Mouse (Mus musculus): ENCODE data around the gene P3h3. TPM values are rescaled to one million over a fixed set of nuclear protein-coding genes. Genes with fewer than 3 reads are reported as not detected.
A peak's percentile ranks its signal among the peaks of the same experiment; 100 is the strongest.

Gene P3h3
- polyA plus RNA-seq, 1 experiment from 2014 or later = 60.5 TPM

DNA sequence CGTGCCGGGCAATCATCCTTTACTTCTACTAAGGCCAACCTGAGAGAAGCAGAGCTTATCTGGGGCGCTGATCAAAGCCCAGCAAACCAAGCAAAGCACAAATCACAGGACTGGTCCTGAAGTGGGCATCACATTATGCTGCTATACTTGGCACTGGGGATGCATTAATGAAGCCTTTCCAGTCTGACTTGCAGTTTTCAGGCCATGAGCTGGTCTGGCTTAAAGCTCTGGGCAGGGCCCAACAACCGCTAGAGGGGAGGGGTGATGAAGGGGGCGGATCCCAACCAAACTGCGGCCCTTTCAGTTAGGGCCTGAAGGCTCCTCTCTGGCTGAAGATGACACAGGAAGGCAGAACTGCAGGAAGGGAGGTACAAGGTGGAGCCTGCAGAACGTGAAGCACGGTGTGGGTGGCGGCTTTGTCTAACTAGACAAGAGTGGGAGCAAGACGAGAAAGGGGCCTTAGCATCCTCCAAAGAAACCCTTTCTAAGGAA lies 29.4 kb downstream of the P3h3 start:
- Histone ChIP-seq H3K4me3 (peak overlapping the region; percentile 67), H3K4me2 (peak overlapping the region; percentile 92), H3K27ac (peak overlapping the region; percentile 92), H3K36me3 (peaks cover 49% of the 10 kb centered on the region), H3K4me1 (peaks cover 34% of the 10 kb centered on the region), H3K9ac (peak overlapping the region; percentile 75), H3K9me3 (no peaks in the 10 kb centered on the region), H3K27me3 (no peaks in the 10 kb centered on the region)
- 23% methylated on average over 10 of the region's 10 CpGs for WGBS
- ATAC-seq (ENCODE audit: insufficient number of reproducible peaks, insufficient read depth, low FRiP score, low TSS enrichment, low read depth) = no peak

DNA sequence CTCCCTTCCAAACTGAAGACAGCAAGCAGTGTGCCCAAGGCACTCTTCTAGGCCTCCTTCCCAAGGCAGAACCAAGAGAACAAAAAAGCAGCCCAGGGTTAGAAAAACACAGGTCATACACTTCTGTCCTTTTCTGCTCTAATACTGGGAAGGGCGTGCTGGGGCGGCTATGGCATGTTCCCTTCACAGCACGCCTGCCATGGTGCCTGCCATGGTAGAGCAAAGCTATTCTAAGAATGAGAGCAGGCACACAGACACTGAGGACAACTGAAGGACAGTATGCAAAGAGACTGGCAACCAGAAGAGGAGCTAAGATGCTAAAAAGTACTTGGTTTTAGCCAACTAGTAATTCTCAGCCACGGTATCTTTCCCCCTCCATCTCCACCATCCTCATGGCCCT lies 35.5 kb downstream of the P3h3 start:
- H3K36me3 ChIP-seq = peaks cover 93% of the 10 kb centered on the region
- no peak overlapping the region for H3K27ac ChIP-seq
- no peak overlapping the region for H3K4me3 ChIP-seq
- peaks cover under 1% of the 10 kb centered on the region; the same call in 1 of the 2 replicates for H3K4me1 ChIP-seq
- no peak for ATAC-seq (ENCODE audit: insufficient number of reproducible peaks, insufficient read depth, low FRiP score, low TSS enrichment, low read depth)
- no peak overlapping the region for H3K9ac ChIP-seq
- 94% methylated on average over 4 of the region's 4 CpGs for WGBS
- H3K4me2 ChIP-seq = no peak overlapping the region
- H3K27me3 ChIP-seq = no peaks in the 10 kb centered on the region
- H3K9me3 ChIP-seq = no peaks in the 10 kb centered on the region

- Histone ChIP-seq H3K27ac (no peak overlapping the region), H3K9me3 (no peaks in the 10 kb centered on the region), H3K27me3 (no peaks in the 10 kb centered on the region), H3K4me3 (no peak overlapping the region), H3K4me2 (no peak overlapping the region), H3K36me3 (peaks cover 99% of the 10 kb centered on the region), H3K9ac (no peak overlapping the region), H3K4me1 (no peaks in the 10 kb centered on the region)
- no peak for ATAC-seq (ENCODE audit: insufficient number of reproducible peaks, insufficient read depth, low FRiP score, low TSS enrichment, low read depth)
- 93% methylated on average over 5 of the region's 5 CpGs for WGBS
Observed at GRCm38 (mm10) chr6:124820891-124821290, 36.7 kb downstream of the P3h3 start.

DNA sequence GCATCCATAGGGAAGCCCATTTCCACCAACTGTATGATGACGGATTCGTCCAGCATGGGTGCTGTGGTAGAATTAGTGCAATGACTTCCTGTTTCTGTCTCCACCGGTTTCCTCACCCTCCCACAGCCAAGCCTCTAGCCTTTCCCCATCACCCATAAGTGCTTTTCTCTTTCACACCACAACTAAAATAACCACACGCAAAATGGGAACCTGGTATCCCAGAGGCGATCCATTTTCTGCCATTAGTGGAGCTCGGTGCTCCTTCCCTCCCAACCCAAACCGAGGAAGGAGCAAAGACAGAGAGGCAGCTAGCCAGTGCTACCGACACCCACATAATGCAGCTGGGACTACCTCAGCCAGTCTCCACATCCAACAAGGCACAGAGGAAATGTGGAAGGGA lies 39.6 kb downstream of the P3h3 start:
- Histone ChIP-seq H3K27me3 (no peaks in the 10 kb centered on the region), H3K36me3 (peaks cover 80% of the 10 kb centered on the region), H3K4me3 (no peak overlapping the region), H3K4me1 (peaks cover 12% of the 10 kb centered on the region), H3K9ac (no peak overlapping the region), H3K9me3 (no peaks in the 10 kb centered on the region), H3K27ac (no peak overlapping the region), H3K4me2 (no peak overlapping the region)
- WGBS = 90% methylated on average over 8 of the region's 8 CpGs
- no peak for ATAC-seq (ENCODE audit: insufficient number of reproducible peaks, insufficient read depth, low FRiP score, low TSS enrichment, low read depth)

DNA sequence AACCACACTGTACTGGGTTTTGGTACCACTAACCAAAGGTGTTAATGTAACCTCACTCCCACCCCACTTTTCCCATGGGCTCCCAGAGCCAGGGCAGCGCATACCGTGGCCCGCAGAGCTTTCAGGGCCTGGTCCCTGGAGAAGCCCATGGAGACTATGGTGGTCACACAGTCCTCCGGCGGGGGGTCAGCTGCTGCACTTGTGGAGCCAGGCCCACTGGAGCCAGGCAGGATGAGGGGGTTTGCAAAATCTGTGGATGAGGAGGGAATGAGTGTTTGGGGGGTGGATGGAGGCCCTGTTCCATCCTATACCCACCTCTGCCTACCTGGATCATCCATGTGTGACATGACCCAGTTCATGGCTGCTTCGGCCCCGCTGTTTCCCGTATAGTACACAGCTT lies 40.0 kb downstream of the P3h3 start:
- Histone ChIP-seq H3K4me1 (peaks cover 16% of the 10 kb centered on the region), H3K9ac (0 out of 2 replicates have a peak overlapping the region, but pooled peaks have one; percentile 21), H3K4me3 (no peak overlapping the region), H3K36me3 (peaks cover 76% of the 10 kb centered on the region), H3K27me3 (no peaks in the 10 kb centered on the region), H3K4me2 (no peak overlapping the region), H3K27ac (no peak overlapping the region), H3K9me3 (no peaks in the 10 kb centered on the region)
- ATAC-seq (ENCODE audit: insufficient number of reproducible peaks, insufficient read depth, low FRiP score, low TSS enrichment, low read depth) = no peak
- 96% methylated on average over 8 of the region's 8 CpGs for WGBS

DNA sequence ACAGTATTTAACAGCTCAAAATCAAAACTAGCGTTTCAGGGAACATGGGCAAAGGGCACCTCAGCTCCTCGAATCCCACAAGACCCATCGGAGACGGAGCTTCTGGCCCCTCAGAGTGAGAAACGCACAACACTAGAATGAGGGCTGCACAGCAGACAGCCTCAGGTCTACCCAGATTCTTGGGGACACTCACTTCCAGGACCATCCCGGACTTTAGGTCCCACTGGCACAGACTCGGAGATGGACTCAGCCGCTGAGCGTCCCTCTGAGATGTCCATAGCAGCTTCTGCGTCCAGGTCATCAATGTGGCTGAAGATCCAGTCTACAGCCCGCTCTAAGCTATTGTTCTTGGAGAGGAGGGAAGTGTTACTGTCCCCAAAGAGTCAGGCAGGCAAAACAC lies 40.4 kb downstream of the P3h3 start:
- H3K4me1 ChIP-seq = peaks cover 20% of the 10 kb centered on the region
- H3K4me2 ChIP-seq = no peak overlapping the region
- no peak overlapping the region for H3K27ac ChIP-seq
- H3K27me3 ChIP-seq = no peaks in the 10 kb centered on the region
- no peak overlapping the region for H3K9ac ChIP-seq
- H3K9me3 ChIP-seq = no peaks in the 10 kb centered on the region
- no peak overlapping the region for H3K4me3 ChIP-seq
- H3K36me3 ChIP-seq = peaks cover 76% of the 10 kb centered on the region
- no peak for ATAC-seq (ENCODE audit: insufficient number of reproducible peaks, insufficient read depth, low FRiP score, low TSS enrichment, low read depth)
- 94% methylated on average over 11 of the region's 11 CpGs for WGBS

DNA sequence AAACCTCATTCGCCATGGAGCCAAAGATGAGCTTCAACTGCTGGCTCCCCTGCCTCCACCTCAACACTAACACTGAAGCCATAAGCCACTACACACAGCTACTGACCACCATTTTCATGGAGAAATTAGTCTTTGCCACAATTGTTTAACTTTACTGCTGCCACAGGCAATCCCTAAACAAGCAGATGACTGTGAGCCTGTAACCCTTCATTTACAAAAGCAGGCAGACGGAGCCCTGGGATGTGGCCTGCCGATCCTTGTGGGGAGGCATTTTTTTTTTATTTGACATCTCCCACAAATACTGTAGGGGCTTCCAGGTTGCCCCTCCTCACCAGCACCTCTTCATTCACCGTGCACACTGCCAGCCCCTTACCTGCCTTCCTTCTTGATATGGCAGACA lies 40.9 kb downstream of the P3h3 start:
- no peak overlapping the region for H3K27ac ChIP-seq
- H3K4me1 ChIP-seq = peaks cover 25% of the 10 kb centered on the region
- peaks cover 76% of the 10 kb centered on the region for H3K36me3 ChIP-seq
- ATAC-seq (ENCODE audit: insufficient number of reproducible peaks, insufficient read depth, low FRiP score, low TSS enrichment, low read depth) = no peak
- no peaks in the 10 kb centered on the region for H3K9me3 ChIP-seq
- H3K27me3 ChIP-seq = no peaks in the 10 kb centered on the region
- WGBS = 86% methylated on average over 4 of the region's 4 CpGs
- H3K4me2 ChIP-seq = no peak overlapping the region
- H3K9ac ChIP-seq = no peak overlapping the region
- no peak overlapping the region for H3K4me3 ChIP-seq

DNA sequence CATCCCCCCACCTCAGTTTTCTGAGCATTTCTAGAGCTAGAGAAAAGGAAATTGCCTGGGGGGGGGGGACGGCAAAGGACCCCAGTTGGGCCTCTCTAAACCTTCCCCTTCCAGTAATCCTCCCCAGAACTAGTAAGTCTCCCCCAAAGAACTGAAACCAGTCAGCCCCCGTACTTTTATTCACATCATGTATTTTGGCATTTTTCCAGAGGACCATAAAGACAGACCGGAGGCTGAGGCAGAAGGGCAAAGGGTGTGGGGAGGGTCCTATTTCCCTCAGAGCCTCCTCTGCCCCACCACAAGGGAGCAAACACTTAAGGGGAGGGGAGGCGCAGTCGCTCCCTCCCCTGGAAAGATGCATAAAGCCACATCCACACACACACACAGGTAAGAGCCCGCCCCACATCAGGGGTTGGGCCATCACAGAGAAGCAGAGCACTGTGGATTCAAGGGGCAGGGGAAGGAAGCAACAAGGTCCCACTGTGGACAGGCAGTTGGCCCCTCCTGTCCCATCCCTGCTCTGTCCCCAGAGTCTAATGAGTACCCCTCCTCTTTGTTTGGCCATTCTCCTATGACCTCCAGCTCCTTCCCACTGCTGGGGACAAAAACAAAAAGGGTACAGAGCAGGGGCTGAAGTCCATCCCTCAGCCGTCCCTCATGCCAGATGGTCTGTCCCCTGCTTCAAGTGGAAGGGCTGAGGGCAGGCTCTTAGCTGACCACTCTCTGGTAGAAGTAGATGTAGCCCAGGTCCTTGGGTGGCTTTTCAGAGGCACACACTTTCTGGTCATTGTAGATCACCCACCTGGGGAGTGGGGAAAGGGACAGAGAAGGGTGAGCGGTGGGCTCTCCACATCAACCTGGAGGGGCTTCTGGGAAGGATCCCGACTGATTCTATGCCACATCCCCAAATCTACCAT lies 42.4 kb downstream of the P3h3 start:
- Histone ChIP-seq H3K36me3 (peaks cover 74% of the 10 kb centered on the region), H3K9me3 (no peaks in the 10 kb centered on the region), H3K27me3 (no peaks in the 10 kb centered on the region), H3K4me1 (peaks cover 33% of the 10 kb centered on the region), H3K27ac (no peak overlapping the region; the same call in 1 of the 2 replicates), H3K4me2 (peak overlapping the region; percentile 92; the same call in 1 of the 2 replicates), H3K9ac (peak overlapping the region; percentile 89; the same call in 1 of the 2 replicates), H3K4me3 (no peak overlapping the region)
- ATAC-seq (ENCODE audit: insufficient number of reproducible peaks, insufficient read depth, low FRiP score, low TSS enrichment, low read depth) = no peak
- 72% methylated on average over 9 of the region's 9 CpGs for WGBS

GRCm38 (mm10) chr6:124814448-124814847 lies 43.1 kb downstream of the P3h3 start:
- Histone ChIP-seq H3K4me2 (peak overlapping the region; percentile 92), H3K9ac (peak overlapping the region; percentile 89), H3K4me3 (peak overlapping the region; percentile 73), H3K4me1 (peaks cover 40% of the 10 kb centered on the region), H3K36me3 (peaks cover 69% of the 10 kb centered on the region), H3K27me3 (no peaks in the 10 kb centered on the region), H3K27ac (peak overlapping the region; percentile 92), H3K9me3 (no peaks in the 10 kb centered on the region)
- 44% methylated on average over 8 of the region's 8 CpGs for WGBS
- ATAC-seq (ENCODE audit: insufficient number of reproducible peaks, insufficient read depth, low FRiP score, low TSS enrichment, low read depth) = peak; percentile 8; the same call in 1 of the 2 replicates

- peak; percentile 88 for ATAC-seq (ENCODE audit: insufficient number of reproducible peaks, insufficient read depth, low FRiP score, low TSS enrichment, low read depth)
- Histone ChIP-seq H3K9ac (peak within 1 kb of the TSS; percentile 89), H3K9me3 (no peaks in the 10 kb centered on the region), H3K4me2 (peak within 1 kb of the TSS; percentile 92), H3K36me3 (peaks cover 64% of the 10 kb centered on the region), H3K27ac (peak within 1 kb of the TSS; percentile 92), H3K27me3 (no peaks in the 10 kb centered on the region), H3K4me1 (peaks cover 43% of the 10 kb centered on the region), H3K4me3 (peak within 1 kb of the TSS; percentile 73)
- 0% methylated on average over 22 of the region's 22 CpGs for WGBS
Observed at GRCm38 (mm10) chr6:124813933-124814332, 43.6 kb downstream of the P3h3 start, which contains the start of gene Tpi1. Tpi1 (minus strand) TSS chr6:124814296.

GRCm38 (mm10) chr6:124813496-124813895 lies 44.1 kb downstream of the P3h3 start:
- peaks cover 59% of the 10 kb centered on the region for H3K36me3 ChIP-seq
- H3K4me3 ChIP-seq = peak overlapping the region; percentile 73
- H3K27me3 ChIP-seq = no peaks in the 10 kb centered on the region
- no peaks in the 10 kb centered on the region for H3K9me3 ChIP-seq
- peak overlapping the region; percentile 89 for H3K9ac ChIP-seq
- ATAC-seq (ENCODE audit: insufficient number of reproducible peaks, insufficient read depth, low FRiP score, low TSS enrichment, low read depth) = peak; percentile 70
- H3K4me2 ChIP-seq = peak overlapping the region; percentile 92
- 0% methylated on average over 18 of the region's 18 CpGs for WGBS
- H3K27ac ChIP-seq = peak overlapping the region; percentile 92
- peaks cover 43% of the 10 kb centered on the region for H3K4me1 ChIP-seq

DNA sequence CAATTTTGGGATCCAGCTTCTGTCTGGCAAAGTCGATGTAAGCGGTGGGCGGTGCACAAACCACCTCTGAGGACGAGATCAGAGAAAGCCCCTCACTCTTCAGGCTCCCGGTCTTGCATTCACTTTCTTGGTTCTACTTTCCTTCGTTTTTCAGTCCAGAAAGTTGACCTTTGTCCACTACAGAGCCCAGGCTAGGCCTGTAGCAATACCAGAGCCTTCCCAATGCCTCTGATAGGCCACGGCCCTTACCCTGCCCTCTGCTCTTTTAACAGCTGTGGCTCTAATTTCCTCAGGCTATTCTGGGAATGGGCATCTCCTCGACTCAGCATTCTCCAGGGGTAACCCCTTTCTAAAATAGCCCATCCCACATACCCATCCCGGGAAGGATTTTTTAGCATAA lies 44.7 kb downstream of the P3h3 start:
- peaks cover 47% of the 10 kb centered on the region for H3K4me1 ChIP-seq
- H3K4me2 ChIP-seq = peak overlapping the region; percentile 92
- WGBS = 14% methylated on average over 9 of the region's 9 CpGs
- peak overlapping the region; percentile 92 for H3K27ac ChIP-seq
- peak overlapping the region; percentile 73 for H3K4me3 ChIP-seq
- peak overlapping the region; percentile 89 for H3K9ac ChIP-seq
- no peak for ATAC-seq (ENCODE audit: insufficient number of reproducible peaks, insufficient read depth, low FRiP score, low TSS enrichment, low read depth)
- no peaks in the 10 kb centered on the region for H3K27me3 ChIP-seq
- H3K36me3 ChIP-seq = peaks cover 53% of the 10 kb centered on the region
- H3K9me3 ChIP-seq = no peaks in the 10 kb centered on the region
